10 mouse cellular contexts compared by ENCODE assay signal in genomic region chr5:143405200-143405599, GRCm38 (mm10). TPM values are rescaled to one million over a fixed set of nuclear protein-coding genes. Genes with fewer than 3 reads are reported as not detected.
DNase-seq lines count a peak whose midpoint lies in the region; ATAC-seq and TF ChIP-seq lines count a peak whose summit lies in the region.
"Had no signal": no experiment of that assay in that cellular context is flagged by ENCODE, and none has a peak within 500 bp of the region (broad histone marks: within the 10 kb centered on the region; RNA-seq: fewer than 3 reads in every experiment).

No protein-coding gene starts in this region.

- no peak for TF ChIP-seq CTCF in bone marrow macrophage, adult 2 months (IDR thresholded peaks at IDR 0.05; ENCODE audit: low read depth, low read length)
- peak; percentile 38 for TF ChIP-seq CTCF in intestine, postnatal 0 days (IDR thresholded peaks at IDR 0.05; ENCODE audit: low read depth)

- 0 out of 2 replicates have a peak overlapping the region, but pooled peaks have one; percentile 16 for H3K9ac ChIP-seq in heart, embryonic 11.5 days (ENCODE audit: low read depth, low read length)
- H3K9ac ChIP-seq in intestine, postnatal 0 days (ENCODE audit: low read depth, low read length): no peak overlapping the region
- no peak overlapping the region; the same call in 1 of the 2 replicates for H3K9ac ChIP-seq in liver, embryonic 12.5 days

- H3K27me3 ChIP-seq in heart, embryonic 11.5 days (ENCODE audit: control insufficient read depth, insufficient read depth, low read length): no peaks in the 10 kb centered on the region
- H3K27me3 ChIP-seq in intestine, postnatal 0 days (replicated peaks; ENCODE audit: control insufficient read depth, insufficient read depth, low read length): no peaks in the 10 kb centered on the region
- no peaks in the 10 kb centered on the region for H3K27me3 ChIP-seq in liver, embryonic 12.5 days (replicated peaks)

- no peaks in the 10 kb centered on the region for H3K36me3 ChIP-seq in heart, embryonic 11.5 days (ENCODE audit: control insufficient read depth, insufficient read depth, low read length)
- H3K36me3 ChIP-seq in intestine, postnatal 0 days (ENCODE audit: control insufficient read depth, insufficient read depth): peaks cover 21% of the 10 kb centered on the region
- peaks cover 44% of the 10 kb centered on the region for H3K36me3 ChIP-seq in liver, embryonic 12.5 days

- H3K4me1 ChIP-seq in heart, embryonic 11.5 days (ENCODE audit: control insufficient read depth, insufficient read depth, low read length): peaks cover 28% of the 10 kb centered on the region
- peaks cover 27% of the 10 kb centered on the region for H3K4me1 ChIP-seq in bone marrow macrophage, adult 2 months (ENCODE audit: control insufficient read depth, insufficient read depth, low read length)
- H3K4me1 ChIP-seq in intestine, postnatal 0 days (replicated peaks; ENCODE audit: control insufficient read depth, insufficient read depth, low read length): peaks cover 8% of the 10 kb centered on the region; the same call in 1 of the 2 replicates
- H3K4me1 ChIP-seq in liver, embryonic 12.5 days: peaks cover 82% of the 10 kb centered on the region

- DNase-seq in heart, adult 9 months (ENCODE audit: low spot score in 2 of 2): no peak
- DNase-seq in adrenal gland, postnatal 25 days: no peak
- DNase-seq in spleen, adult 18-20 months: no peak
- DNase-seq: cerebellum, postnatal 14 days; thymus, adult 2 months had no signal

- peak overlapping the region; percentile 91; the same call in 1 of the 2 replicates for H3K4me3 ChIP-seq in heart, embryonic 11.5 days (ENCODE audit: low read depth, low read length)
- 0 out of 2 replicates have a peak overlapping the region, but pooled peaks have one; percentile 6 for H3K4me3 ChIP-seq in bone marrow macrophage, adult 2 months (ENCODE audit: insufficient read depth, low read length)
- H3K4me3 ChIP-seq in intestine, postnatal 0 days (ENCODE audit: low read depth, low read length): peak overlapping the region; percentile 90; the same call in 1 of the 2 replicates
- H3K4me3 ChIP-seq in liver, embryonic 12.5 days: peak overlapping the region; percentile 90

- no peaks in the 10 kb centered on the region for H3K9me3 ChIP-seq in heart, embryonic 11.5 days (replicated peaks; ENCODE audit: control insufficient read depth, low read length)
- H3K9me3 ChIP-seq in intestine, postnatal 0 days (ENCODE audit: control insufficient read depth): no peaks in the 10 kb centered on the region
- H3K9me3 ChIP-seq in liver, embryonic 12.5 days (replicated peaks): no peaks in the 10 kb centered on the region

- WGBS in heart, embryonic 11.5 days (ENCODE audit: insufficient replicate concordance): 83% methylated on average over 9 of the region's 9 CpGs
- 40% methylated on average over 9 of the region's 9 CpGs for WGBS in intestine, postnatal 0 days
- WGBS in liver, embryonic 12.5 days (ENCODE audit: insufficient replicate concordance): 82% methylated on average over 9 of the region's 9 CpGs

- ATAC-seq in heart, embryonic 11.5 days (replicated peaks; ENCODE audit: insufficient number of reproducible peaks, low FRiP score, low TSS enrichment): no peak
- peak; percentile 58 for ATAC-seq in intestine, postnatal 0 days
- no peak for ATAC-seq in liver, embryonic 12.5 days
- no peak for ATAC-seq in activated CD4-positive, CD25-positive, alpha-beta regulatory T cell, adult 4 months

- H3K4me2 ChIP-seq in heart, embryonic 11.5 days: peak overlapping the region; percentile 73
- peak overlapping the region; percentile 65 for H3K4me2 ChIP-seq in intestine, postnatal 0 days (replicated peaks; ENCODE audit: low read depth)
- H3K4me2 ChIP-seq in liver, embryonic 12.5 days: peak overlapping the region; percentile 91

- TF ChIP-seq POLR2A in bone marrow macrophage, adult 2 months (IDR thresholded peaks at IDR 0.05; ENCODE audit: borderline replicate concordance, low read depth, low read length): no peak

- H3K27ac ChIP-seq in heart, embryonic 11.5 days (ENCODE audit: low read depth, low read length): no peak overlapping the region
- H3K27ac ChIP-seq in bone marrow macrophage, adult 2 months (ENCODE audit: insufficient read depth, low read depth, low read length): no peak overlapping the region
- H3K27ac ChIP-seq in intestine, postnatal 0 days (ENCODE audit: low read depth, low read length): peak overlapping the region; percentile 67
- H3K27ac ChIP-seq in liver, embryonic 12.5 days: no peak overlapping the region

RNA-seq across cellular contexts. Expression of gene Kdelr2, which starts 1.6 kb away (rescaled TPM):
- 269 and 291 TPM in 2 replicates for polyA plus RNA-seq in heart, embryonic 11.5 days (2014; fragmentation: Nextera tagmentation; extraction: Ambion mirVana)
- 51.3 and 51.5 TPM in 2 replicates for polyA plus RNA-seq in bone marrow macrophage, adult 2 months (2012; ENCODE audit: insufficient read depth, insufficient read length, missing spikeins)
- 429 and 451 TPM in 2 replicates for polyA plus RNA-seq in intestine, postnatal 0 days (2015; fragmentation: Nextera tagmentation; extraction: Ambion mirVana)
- polyA plus RNA-seq in liver, embryonic 12.5 days (2016; fragmentation: Nextera tagmentation; extraction: Ambion mirVana): 171 and 174 TPM in 2 replicates
- 91.4 and 91.9 TPM in 2 replicates for total RNA-seq in adrenal gland, postnatal 25 days (2021)
- polyA plus RNA-seq in activated CD4-positive, CD25-positive, alpha-beta regulatory T cell, adult 4 months (2017; shearing (Covaris generic)): 10 to 100 TPM; 71.0 to 76.8 TPM

RNA-seq across cellular contexts. Expression of gene Grid2ip, which starts 48.1 kb away (rescaled TPM):
- polyA plus RNA-seq in heart, embryonic 11.5 days (2014; fragmentation: Nextera tagmentation; extraction: Ambion mirVana): 0.77 and 1.1 TPM in 2 replicates
- polyA plus RNA-seq in bone marrow macrophage, adult 2 months (2012; ENCODE audit: insufficient read depth, insufficient read length, missing spikeins): not detected in 2 replicates
- polyA plus RNA-seq in intestine, postnatal 0 days (2015; fragmentation: Nextera tagmentation; extraction: Ambion mirVana): 0.04 and 0.10 TPM in 2 replicates
- 0.04 TPM in 1 of 2 replicates, not detected in the other for polyA plus RNA-seq in liver, embryonic 12.5 days (2016; fragmentation: Nextera tagmentation; extraction: Ambion mirVana)
- 0.73 and 0.95 TPM in 2 replicates for total RNA-seq in adrenal gland, postnatal 25 days (2021)
- not detected for polyA plus RNA-seq in activated CD4-positive, CD25-positive, alpha-beta regulatory T cell, adult 4 months (2017; shearing (Covaris generic))

RNA-seq across cellular contexts. Expression of gene Daglb, which starts 59.2 kb away (rescaled TPM):
- polyA plus RNA-seq in heart, embryonic 11.5 days (2014; fragmentation: Nextera tagmentation; extraction: Ambion mirVana): 8.5 and 8.7 TPM in 2 replicates
- 60.0 and 64.7 TPM in 2 replicates for polyA plus RNA-seq in bone marrow macrophage, adult 2 months (2012; ENCODE audit: insufficient read depth, insufficient read length, missing spikeins)
- polyA plus RNA-seq in intestine, postnatal 0 days (2015; fragmentation: Nextera tagmentation; extraction: Ambion mirVana): 10.6 and 11.4 TPM in 2 replicates
- polyA plus RNA-seq in liver, embryonic 12.5 days (2016; fragmentation: Nextera tagmentation; extraction: Ambion mirVana): 11.8 and 12.6 TPM in 2 replicates
- total RNA-seq in adrenal gland, postnatal 25 days (2021): 18.7 and 21.9 TPM in 2 replicates
- polyA plus RNA-seq in activated CD4-positive, CD25-positive, alpha-beta regulatory T cell, adult 4 months (2017; shearing (Covaris generic)): 10 to 100 TPM in 1 of 2 experiments, 1 to 10 TPM in 1; 8.5 to 10.6 TPM

Comparison
In these comparisons a context has a peak if more than half of its experiments do, and no peak if none do; other contexts are left out.
1. H3K4me3 ChIP-seq: peak in every context shown above with its lines; median percentile 91 in heart, embryonic 11.5 days; 90 in intestine, postnatal 0 days; 90 in liver, embryonic 12.5 days; 6 in bone marrow macrophage, adult 2 months.